Mouse (Mus musculus): ENCODE results near the gene Klhl31.

- peak; percentile 66 for TF ChIP-seq CTCF (IDR thresholded peaks at IDR 0.05)
- TF ChIP-seq EP300 (IDR thresholded peaks at IDR 0.05): no peak
Measured at GRCm38 (mm10) chr9:77607840-77608239, 28.5 kb upstream of the Klhl31 start.

All from lung, postnatal 0 days (tissue).